Comparison of ENCODE assay signal across 10 mouse cellular contexts in the genomic region with DNA sequence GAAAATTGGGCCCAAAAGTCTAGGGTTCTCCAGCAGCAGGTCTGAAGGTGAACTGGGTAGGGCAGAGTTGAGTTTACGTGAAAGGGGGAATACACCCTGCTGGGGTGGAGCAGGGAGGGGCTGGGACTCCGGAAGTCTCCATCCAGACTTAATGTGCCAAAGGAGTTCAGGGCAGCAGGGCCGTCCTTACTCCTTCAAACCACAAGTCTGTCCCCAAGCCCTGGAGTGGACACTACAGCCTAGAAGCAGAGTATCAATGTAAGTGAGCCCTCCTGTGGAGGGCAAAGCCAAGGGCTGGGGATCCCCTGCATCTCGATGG. TPM values are rescaled to one million over a fixed set of nuclear protein-coding genes. Genes with fewer than 3 reads are reported as not detected.
DNase-seq lines count a peak whose midpoint lies in the region; ATAC-seq and TF ChIP-seq lines count a peak whose summit lies in the region.
"Had no signal": no experiment of that assay in that cellular context is flagged by ENCODE, and none has a peak within 500 bp of the region (broad histone marks: within the 10 kb centered on the region; RNA-seq: fewer than 3 reads in every experiment).

No protein-coding gene starts in this region.

- DNase-seq in right cerebral cortex, adult 2 months (ENCODE audit: low spot score in 2 of 2), result peak; percentile 9 to 17
- no peak for DNase-seq in right cerebral cortex, postnatal 25 days
- DNase-seq in liver, embryonic 13.5 days, result no peak
- peak; percentile 74 for DNase-seq in stomach, postnatal 0 days (ENCODE audit: low spot score)
- DNase-seq in cerebellum, postnatal 14 days, result no peak
- no peak for DNase-seq in yolk sac, embryonic 10.5 days (ENCODE audit: low spot score)

- H3K9ac ChIP-seq in heart, embryonic 16.5 days (ENCODE audit: low read length), result peak overlapping the region; percentile 86; the same call in 1 of the 2 replicates
- peak overlapping the region; percentile 96 for H3K9ac ChIP-seq in liver, embryonic 13.5 days
- peak overlapping the region; percentile 35; the same call in 1 of the 2 replicates for H3K9ac ChIP-seq in stomach, postnatal 0 days (ENCODE audit: low read length)

- H3K27me3 ChIP-seq in heart, embryonic 16.5 days (ENCODE audit: control insufficient read depth, insufficient read depth, low read length), result no peaks in the 10 kb centered on the region
- no peaks in the 10 kb centered on the region for H3K27me3 ChIP-seq in liver, embryonic 13.5 days
- H3K27me3 ChIP-seq in stomach, postnatal 0 days (ENCODE audit: control insufficient read depth, insufficient read depth, low read length), result no peaks in the 10 kb centered on the region

- TF ChIP-seq CTCF in stomach, postnatal 0 days (IDR thresholded peaks at IDR 0.05; ENCODE audit: low read depth), result no peak

- H3K4me1 ChIP-seq in heart, embryonic 16.5 days (ENCODE audit: control insufficient read depth, insufficient read depth, low read length), result peaks cover 39% of the 10 kb centered on the region
- peaks cover 74% of the 10 kb centered on the region for H3K4me1 ChIP-seq in liver, embryonic 13.5 days (replicated peaks)
- H3K4me1 ChIP-seq in stomach, postnatal 0 days (replicated peaks; ENCODE audit: control insufficient read depth, insufficient read depth), result peaks cover 8% of the 10 kb centered on the region

- WGBS in heart, embryonic 16.5 days, result 51% methylated on average over 4 of the region's 4 CpGs
- 24% methylated on average over 4 of the region's 4 CpGs for WGBS in liver, embryonic 13.5 days (ENCODE audit: insufficient replicate concordance)
- WGBS in stomach, postnatal 0 days, result 44% methylated on average over 4 of the region's 4 CpGs

- H3K27ac ChIP-seq in heart, embryonic 16.5 days (ENCODE audit: low read length), result peak overlapping the region; percentile 87
- H3K27ac ChIP-seq in liver, embryonic 13.5 days, result peak overlapping the region; percentile 92
- H3K27ac ChIP-seq in stomach, postnatal 0 days (replicated peaks), result peak overlapping the region; percentile 94

- no peaks in the 10 kb centered on the region for H3K9me3 ChIP-seq in heart, embryonic 16.5 days (replicated peaks; ENCODE audit: control insufficient read depth, low read length)
- no peaks in the 10 kb centered on the region for H3K9me3 ChIP-seq in liver, embryonic 13.5 days (replicated peaks)
- no peaks in the 10 kb centered on the region for H3K9me3 ChIP-seq in stomach, postnatal 0 days (ENCODE audit: control insufficient read depth, low read length)

- no peak for ATAC-seq in heart, embryonic 16.5 days (replicated peaks; ENCODE audit: extremely low read depth, insufficient read depth, low FRiP score)
- peak; percentile 3; the same call in 1 of the 2 replicates for ATAC-seq in liver, embryonic 13.5 days (ENCODE audit: low read depth)
- peak; percentile 50 for ATAC-seq in stomach, postnatal 0 days (ENCODE audit: low FRiP score, low TSS enrichment)
- no peak for ATAC-seq in megakaryocyte progenitor cell, adult 5-6 weeks (replicated peaks; ENCODE audit: poor library complexity)

- H3K4me2 ChIP-seq in heart, embryonic 16.5 days (ENCODE audit: low read depth, low read length), result peak overlapping the region; percentile 95; the same call in 1 of the 2 replicates
- H3K4me2 ChIP-seq in liver, embryonic 13.5 days, result peak overlapping the region; percentile 98
- peak overlapping the region; percentile 67 for H3K4me2 ChIP-seq in stomach, postnatal 0 days (replicated peaks; ENCODE audit: low read depth)

- no peaks in the 10 kb centered on the region for H3K36me3 ChIP-seq in heart, embryonic 16.5 days (ENCODE audit: control insufficient read depth, insufficient read depth)
- H3K36me3 ChIP-seq in liver, embryonic 13.5 days, result no peaks in the 10 kb centered on the region
- no peaks in the 10 kb centered on the region for H3K36me3 ChIP-seq in stomach, postnatal 0 days (ENCODE audit: control insufficient read depth, insufficient read depth, low read length)

- H3K4me3 ChIP-seq in heart, embryonic 16.5 days (ENCODE audit: low read length), result peak overlapping the region; percentile 60; the same call in 1 of the 2 replicates
- H3K4me3 ChIP-seq in liver, embryonic 13.5 days (replicated peaks), result peak overlapping the region; percentile 95
- H3K4me3 ChIP-seq in stomach, postnatal 0 days (ENCODE audit: low read depth, low read length), result peak overlapping the region; percentile 20; the same call in 1 of the 2 replicates

- TF ChIP-seq EP300 in stomach, postnatal 0 days (optimal IDR thresholded peaks at IDR 0.05), result no peak

RNA-seq across cellular contexts. Expression of gene Myo18a, which starts 2.4 kb away (rescaled TPM):
- polyA plus RNA-seq in heart, embryonic 16.5 days (2015; fragmentation: Nextera tagmentation; extraction: Ambion mirVana), result 104 and 122 TPM in 2 replicates
- 17.3 and 21.8 TPM in 2 replicates for polyA plus RNA-seq in liver, embryonic 13.5 days (2015; fragmentation: Nextera tagmentation; extraction: Ambion mirVana)
- polyA plus RNA-seq in stomach, postnatal 0 days (2015; fragmentation: Nextera tagmentation; extraction: Ambion mirVana), result 34.3 and 38.7 TPM in 2 replicates
- 23.1 and 25.1 TPM in 2 replicates for total RNA-seq in megakaryocyte progenitor cell, adult 5-6 weeks (2015)
- 71.4 and 99.8 TPM in 2 replicates for total RNA-seq in megakaryocyte progenitor cell, adult 5-6 weeks (2017)

RNA-seq across cellular contexts. Expression of gene Gm10277, which starts 22.1 kb away (rescaled TPM):
- polyA plus RNA-seq in heart, embryonic 16.5 days (2015; fragmentation: Nextera tagmentation; extraction: Ambion mirVana), result 1.2 and 1.3 TPM in 2 replicates
- polyA plus RNA-seq in liver, embryonic 13.5 days (2015; fragmentation: Nextera tagmentation; extraction: Ambion mirVana), result 0.57 and 0.78 TPM in 2 replicates
- 0.40 TPM in 2 replicates for polyA plus RNA-seq in stomach, postnatal 0 days (2015; fragmentation: Nextera tagmentation; extraction: Ambion mirVana)
- not detected in 2 replicates for total RNA-seq in megakaryocyte progenitor cell, adult 5-6 weeks (2015)
- not detected in 2 replicates for total RNA-seq in megakaryocyte progenitor cell, adult 5-6 weeks (2017)
- total RNA-seq: adrenal gland, adult 2 months; hematopoietic stem cell, adult 5-6 weeks had no signal
- polyA plus RNA-seq: adrenal gland, adult 2 months had no signal

RNA-seq across cellular contexts. Expression of gene Cryba1, which starts 40.3 kb away (rescaled TPM):
- not detected in 2 replicates for polyA plus RNA-seq in heart, embryonic 16.5 days (2015; fragmentation: Nextera tagmentation; extraction: Ambion mirVana)
- 0.24 TPM in 1 of 2 replicates, not detected in the other for polyA plus RNA-seq in liver, embryonic 13.5 days (2015; fragmentation: Nextera tagmentation; extraction: Ambion mirVana)
- not detected in 2 replicates for polyA plus RNA-seq in stomach, postnatal 0 days (2015; fragmentation: Nextera tagmentation; extraction: Ambion mirVana)
- not detected in 2 replicates for total RNA-seq in megakaryocyte progenitor cell, adult 5-6 weeks (2015)
- not detected in 2 replicates for total RNA-seq in megakaryocyte progenitor cell, adult 5-6 weeks (2017)
- total RNA-seq: adrenal gland, adult 2 months; hematopoietic stem cell, adult 5-6 weeks had no signal
- polyA plus RNA-seq: adrenal gland, adult 2 months had no signal

Comparison
In these comparisons a context has a peak if more than half of its experiments do, and no peak if none do; other contexts are left out.
1. DNase-seq: peak in right cerebral cortex, adult 2 months (2 of 2) and stomach, postnatal 0 days (single experiment); none in right cerebral cortex, postnatal 25 days (single experiment), liver, embryonic 13.5 days (single experiment), cerebellum, postnatal 14 days (0 of 2) and yolk sac, embryonic 10.5 days (single experiment).
2. ATAC-seq: peak in liver, embryonic 13.5 days (single experiment) and stomach, postnatal 0 days (single experiment); none in heart, embryonic 16.5 days (single experiment) and megakaryocyte progenitor cell, adult 5-6 weeks (single experiment).
3. H3K4me3 ChIP-seq: peak in every context shown above with its lines; median percentile 95 in liver, embryonic 13.5 days; 60 in heart, embryonic 16.5 days; 20 in stomach, postnatal 0 days.
4. H3K9ac ChIP-seq: peak in every context shown above with its lines; median percentile 96 in liver, embryonic 13.5 days; 86 in heart, embryonic 16.5 days; 35 in stomach, postnatal 0 days.
5. Peak in every context shown above with its lines, with median percentiles within 50 percentile points of each other: H3K27ac ChIP-seq and H3K4me2 ChIP-seq.